Mouse (Mus musculus): ENCODE data around the gene Tsc2.

DNA sequence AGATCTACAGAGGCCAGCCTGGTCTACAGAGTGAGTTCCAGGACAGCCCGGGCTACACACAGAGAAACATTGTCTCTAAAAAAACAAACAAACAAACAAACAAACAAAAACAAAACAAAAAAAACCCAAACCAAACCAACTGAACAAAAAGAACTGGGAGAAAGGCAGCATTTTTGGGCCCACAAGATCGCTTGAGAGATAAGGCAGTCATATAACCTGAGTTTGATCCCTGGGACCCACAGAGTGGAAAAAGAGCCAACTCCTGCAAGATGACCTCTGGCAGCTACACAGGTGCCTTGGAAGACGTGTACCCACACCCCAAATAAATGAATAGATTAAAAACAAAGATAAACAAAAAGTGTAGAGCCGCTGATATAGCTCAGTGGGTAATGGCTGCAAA, 22.5 kb upstream of the Tsc2 start:
- no peak for TF ChIP-seq POLR2A (IDR thresholded peaks at IDR 0.05; ENCODE audit: insufficient read length, low read depth)
- TF ChIP-seq MAX (IDR thresholded peaks at IDR 0.05; ENCODE audit: low read depth), result no peak
- TF ChIP-seq TCF12 (IDR thresholded peaks at IDR 0.05; ENCODE audit: insufficient read depth, poor library complexity, severe bottlenecking), result no peak
- no peak for TF ChIP-seq REST (IDR thresholded peaks at IDR 0.05; ENCODE audit: insufficient read depth, insufficient read length)
- TF ChIP-seq SRF (IDR thresholded peaks at IDR 0.05; ENCODE audit: control insufficient read depth, insufficient read length, low read depth), result no peak
- TF ChIP-seq POLR2AphosphoS2 (IDR thresholded peaks at IDR 0.05; ENCODE audit: insufficient read length, low read depth), result no peak
- no peak for TF ChIP-seq USF1 (IDR thresholded peaks at IDR 0.05; ENCODE audit: low read depth)
